Mouse (Mus musculus) C2C12 (cell line): ENCODE measurements around the gene Rbms2. TPM values are rescaled to one million over a fixed set of nuclear protein-coding genes. Genes with fewer than 3 reads are reported as not detected.

Source experiments
- H3K27me3 ChIP-seq: one replicate; pipeline ENCODE4 v1.6.1; 2011; ENCODE audit not compliant: control insufficient read depth, insufficient read depth, insufficient read length
- H3K36me3 ChIP-seq: one replicate; pipeline ENCODE4 v1.6.1; 2011; ENCODE audit not compliant: control insufficient read depth, insufficient read depth
- H3K4me3 ChIP-seq: one replicate; pipeline ENCODE4 v1.5.1; 2011; ENCODE audit warnings: mild to moderate bottlenecking, control low read depth; ENCODE audit not compliant: poor library complexity, insufficient read depth, severe bottlenecking
- H3K79me2 ChIP-seq: one replicate; pipeline ENCODE4 v1.6.1; 2011; ENCODE audit not compliant: control insufficient read depth, insufficient read depth
- H3K79me3 ChIP-seq: one replicate; pipeline ENCODE4 v1.6.1; 2011; ENCODE audit warnings: low read depth, control low read depth
- H3ac ChIP-seq: one replicate; pipeline ENCODE3; 2011; ENCODE audit warnings: low read depth; ENCODE audit not compliant: control insufficient read depth, insufficient read length
- CEBPB ChIP-seq: IDR thresholded peaks from one replicate; pipeline ENCODE4 v1.6.1; 2011; ENCODE audit warnings: low read depth, mild to moderate bottlenecking, control low read depth, moderate library complexity
- CTCF ChIP-seq: IDR thresholded peaks from one replicate; pipeline ENCODE4 v1.5.1; 2011; ENCODE audit not compliant: control insufficient read depth, insufficient read depth, insufficient read length
- FOSL1 ChIP-seq: IDR thresholded peaks from one replicate; pipeline ENCODE4 v1.8.0; 2011; ENCODE audit warnings: mild to moderate bottlenecking, low read length; ENCODE audit not compliant: poor library complexity, insufficient read depth, severe bottlenecking
- MAX ChIP-seq: IDR thresholded peaks from one replicate; pipeline ENCODE4 v1.6.1; 2011; ENCODE audit warnings: mild to moderate bottlenecking, control low read depth
- MYOD1 ChIP-seq: IDR thresholded peaks from one replicate; pipeline ENCODE4 v1.6.1; 2011; ENCODE audit warnings: low read depth; ENCODE audit not compliant: control insufficient read depth, insufficient read length
- MYOG ChIP-seq: IDR thresholded peaks from one replicate; pipeline ENCODE4 v1.6.1; 2011; ENCODE audit not compliant: control insufficient read depth, insufficient read length; ENCODE audit errors: extremely low read depth
- USF1 ChIP-seq: IDR thresholded peaks from one replicate; pipeline ENCODE4 v1.6.1; 2011; ENCODE audit warnings: low read depth, mild to moderate bottlenecking, control low read depth, moderate library complexity
- polyA plus RNA-seq: library from polyadenylated mRNA; unstranded; fragments of >200 nt; fragmentation: generic; extraction: Trizol; gene quantifications from one replicate; pipeline ENCODE4 v1.2.1, GENCODE M21; 2012; ENCODE audit warnings: missing spikeins

Gene Rbms2
- polyA plus RNA-seq, 1 experiment: 61.4 TPM

DNA sequence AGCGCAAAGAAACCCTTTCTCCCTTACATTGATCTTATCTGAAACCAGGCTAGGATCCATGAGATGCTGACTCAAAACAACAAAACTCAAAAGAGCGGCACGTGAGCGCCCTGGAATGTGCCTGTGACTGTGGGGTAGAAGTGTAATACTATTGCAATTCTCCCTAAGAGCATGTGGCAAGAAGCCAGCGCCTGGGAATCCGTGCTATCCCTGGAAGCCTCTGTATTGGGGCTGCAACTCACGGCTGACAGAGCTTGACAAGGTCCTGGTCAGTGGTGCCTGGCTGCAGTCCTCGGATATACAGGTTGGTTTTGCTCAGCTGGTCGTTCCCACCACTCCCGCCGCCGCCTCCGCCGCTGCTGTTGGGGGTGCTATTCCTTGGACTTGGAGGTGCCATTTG lies 29.2 kb downstream of the Rbms2 start:
- H3K79me3 ChIP-seq: peaks cover 16% of the 10 kb centered on the region
- TF ChIP-seq FOSL1 (no peak), CEBPB (no peak), CTCF (no peak), MYOD1 (no peak), MYOG (no peak), USF1 (no peak), MAX (no peak)
- no peak overlapping the region for H3K4me3 ChIP-seq
- no peaks in the 10 kb centered on the region for H3K27me3 ChIP-seq
- H3ac ChIP-seq: no peak overlapping the region
- peaks cover 33% of the 10 kb centered on the region for H3K36me3 ChIP-seq
- H3K79me2 ChIP-seq: peaks cover 39% of the 10 kb centered on the region

DNA sequence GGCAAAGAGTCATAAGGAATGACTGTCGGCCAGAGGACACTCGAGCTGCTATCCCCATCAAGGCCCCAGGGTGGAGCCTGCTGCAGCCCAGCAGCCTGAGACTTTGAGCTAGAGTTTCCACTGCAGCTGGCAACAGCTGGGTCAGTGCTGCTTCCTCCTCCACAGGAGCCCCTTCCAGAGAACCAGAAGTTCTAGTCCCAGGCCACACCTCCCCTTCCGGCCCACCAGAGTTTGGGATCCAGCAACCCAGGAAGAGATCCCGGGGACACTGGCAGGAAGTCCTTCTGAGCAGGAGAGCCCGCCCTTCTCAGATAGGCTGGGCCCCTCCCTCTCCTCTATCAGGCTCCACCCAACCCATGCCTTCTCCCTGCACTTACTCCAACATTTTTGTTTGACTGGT lies 30.5 kb downstream of the Rbms2 start:
- Histone ChIP-seq H3K27me3 (no peaks in the 10 kb centered on the region), H3K79me2 (peaks cover 29% of the 10 kb centered on the region), H3K4me3 (no peak overlapping the region), H3K79me3 (peaks cover 12% of the 10 kb centered on the region), H3K36me3 (peaks cover 37% of the 10 kb centered on the region), H3ac (no peak overlapping the region)
- no peak for TF ChIP-seq CTCF
- no peak for TF ChIP-seq FOSL1
- TF ChIP-seq MAX: no peak
- no peak for TF ChIP-seq MYOG
- no peak for TF ChIP-seq MYOD1
- TF ChIP-seq CEBPB: no peak
- no peak for TF ChIP-seq USF1

GRCm38 (mm10) chr10:128148789-128149365 lies 31.2 kb downstream of the Rbms2 start:
- TF ChIP-seq MAX (no peak), FOSL1 (no peak), CEBPB (no peak), USF1 (no peak), MYOD1 (no peak), CTCF (no peak), MYOG (no peak)
- Histone ChIP-seq H3K27me3 (no peaks in the 10 kb centered on the region), H3K79me3 (peaks cover 6% of the 10 kb centered on the region), H3ac (no peak overlapping the region), H3K36me3 (peaks cover 37% of the 10 kb centered on the region), H3K79me2 (peaks cover 21% of the 10 kb centered on the region), H3K4me3 (no peak overlapping the region)

DNA sequence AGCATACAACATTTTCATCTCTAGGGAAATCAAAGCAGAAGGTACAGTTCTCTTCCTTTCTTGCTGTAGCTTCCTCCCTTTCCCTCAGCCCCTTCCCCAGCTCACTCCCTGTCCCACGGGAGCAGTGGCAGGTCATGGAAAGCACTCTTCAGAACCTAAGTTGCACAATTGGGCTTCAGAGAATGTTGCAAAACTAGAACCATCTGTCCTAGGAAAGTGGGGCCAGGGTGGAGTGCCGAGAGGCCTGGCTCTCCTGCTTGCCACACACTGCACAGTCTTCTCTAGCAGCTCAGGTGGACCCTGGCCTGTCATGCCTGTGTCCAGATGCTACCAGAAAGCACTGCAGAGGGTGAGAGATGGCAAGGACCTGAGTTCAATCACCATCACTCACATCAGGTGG lies 35.1 kb downstream of the Rbms2 start:
- Histone ChIP-seq H3ac (no peak overlapping the region), H3K79me3 (peaks cover 2% of the 10 kb centered on the region), H3K36me3 (peaks cover 49% of the 10 kb centered on the region), H3K27me3 (no peaks in the 10 kb centered on the region), H3K79me2 (no peaks in the 10 kb centered on the region), H3K4me3 (no peak overlapping the region)
- no peak for TF ChIP-seq MYOG
- no peak for TF ChIP-seq CEBPB
- no peak for TF ChIP-seq FOSL1
- no peak for TF ChIP-seq USF1

- TF ChIP-seq CEBPB (no peak), MYOD1 (no peak), FOSL1 (no peak), CTCF (no peak), USF1 (no peak), MYOG (no peak), MAX (no peak)
- H3ac ChIP-seq: no peak overlapping the region
- peaks cover 51% of the 10 kb centered on the region for H3K36me3 ChIP-seq
- peaks cover 1% of the 10 kb centered on the region for H3K79me3 ChIP-seq
- no peaks in the 10 kb centered on the region for H3K79me2 ChIP-seq
- no peak overlapping the region for H3K4me3 ChIP-seq
- no peaks in the 10 kb centered on the region for H3K27me3 ChIP-seq
These were observed 36.4 kb downstream of the Rbms2 start for GRCm38 (mm10) chr10:128143659-128144058.

DNA sequence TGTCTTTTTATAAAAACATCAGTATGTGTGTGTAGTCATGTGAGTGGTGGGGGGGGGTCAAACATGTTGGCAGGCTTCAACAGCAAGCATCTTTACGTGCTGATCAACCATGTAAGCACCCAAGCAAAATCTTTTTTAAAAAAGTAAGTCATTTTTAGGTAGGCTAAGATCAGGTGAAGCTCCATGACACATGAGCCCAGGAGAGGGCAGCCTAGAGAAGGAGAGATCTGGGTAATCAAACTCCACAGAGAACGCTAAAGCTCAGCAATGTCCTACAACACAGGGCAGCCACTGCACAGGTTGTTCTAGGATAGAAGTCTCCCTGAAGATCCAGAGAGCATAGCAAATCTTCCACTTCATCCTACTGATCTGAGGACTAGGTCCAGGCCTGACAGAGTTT lies 37.9 kb downstream of the Rbms2 start:
- Histone ChIP-seq H3K4me3 (no peak overlapping the region), H3K27me3 (no peaks in the 10 kb centered on the region), H3K36me3 (peaks cover 63% of the 10 kb centered on the region), H3K79me3 (no peaks in the 10 kb centered on the region), H3K79me2 (no peaks in the 10 kb centered on the region), H3ac (no peak overlapping the region)
- TF ChIP-seq CTCF: no peak
- no peak for TF ChIP-seq USF1
- TF ChIP-seq CEBPB: no peak
- no peak for TF ChIP-seq MAX
- TF ChIP-seq MYOG: no peak
- no peak for TF ChIP-seq FOSL1
- no peak for TF ChIP-seq MYOD1
